Mouse (Mus musculus) megakaryocyte-erythroid progenitor cell, adult 5-6 weeks (primary cell): ENCODE results near the gene Gimap7. TPM values are rescaled to one million over a fixed set of nuclear protein-coding genes. Genes with fewer than 3 reads are reported as not detected.
"Not testable (repeated sequence)": the region's sequence is repeated elsewhere in the genome, so short reads cannot be mapped to it uniquely, and the experiment has no call there.

Experiments used
- ATAC-seq: replicated peaks from 2 replicates; pipeline ENCODE4 v1.8.0; 2016; ENCODE audit warnings: mild to moderate bottlenecking, inconsistent platforms; ENCODE audit not compliant: severe bottlenecking, poor library complexity, low FRiP score, low TSS enrichment
- total RNA-seq, 2 experiments: library from RNA; stranded (forward) in 1 of 2; stranded (reverse) in 1 of 2; fragments of 200-1000, 215-1000 nt in 1 of 2; fragments of >200 nt in 1 of 2; fragmentation: Nextera tagmentation in 1 of 2; gene quantifications; 2 replicates each; pipeline ENCODE4 v1.2.3; 2014 to 2017

Gimap7 gene
- 1.4 and 4.8 TPM in 2 replicates for total RNA-seq (2014; fragmentation: Nextera tagmentation)
- total RNA-seq (2017), result 2.1 and 4.6 TPM in 2 replicates

- ATAC-seq, result 0 out of 2 replicates have a peak, but pooled peaks have one; percentile 26
Observed at GRCm38 (mm10) chr6:48718455-48718854, at the start of gene Gimap7, which contains the start of gene Gm28053. TSS of gene Gimap7 (plus strand) at chr6:48718621. TSS of gene Gm28053 (plus strand) at chr6:48718607.

GRCm38 (mm10) chr6:48669446-48669969 lies 48.9 kb upstream of the Gimap7 start:
- no peak for ATAC-seq

GRCm38 (mm10) chr6:48674291-48675058 lies 43.9 kb upstream of the Gimap7 start:
- ATAC-seq, result 0 out of 2 replicates have a peak, but pooled peaks have one; percentile 12

- ATAC-seq, result no peak
Observed at GRCm38 (mm10) chr6:48675400-48675930, 43.0 kb upstream of the Gimap7 start.

GRCm38 (mm10) chr6:48675931-48676859 lies 42.2 kb upstream of the Gimap7 start, which contains the start of gene Gimap9:
TSS of gene Gimap9 (plus strand) at chr6:48676129.
- peak; percentile 89 for ATAC-seq

- ATAC-seq, result no peak
Observed at GRCm38 (mm10) chr6:48676860-48677415, 41.5 kb upstream of the Gimap7 start.

- ATAC-seq, result no peak
Observed at GRCm38 (mm10) chr6:48677492-48678345, 40.7 kb upstream of the Gimap7 start.

- ATAC-seq, result no peak
Observed at GRCm38 (mm10) chr6:48678391-48678790, 40.0 kb upstream of the Gimap7 start.

GRCm38 (mm10) chr6:48679701-48680100 lies 38.7 kb upstream of the Gimap7 start:
- ATAC-seq, result no peak

- no peak for ATAC-seq
Observed at GRCm38 (mm10) chr6:48680421-48680820, 38.0 kb upstream of the Gimap7 start.

- no peak for ATAC-seq
Observed at GRCm38 (mm10) chr6:48681472-48682090, 36.8 kb upstream of the Gimap7 start.

GRCm38 (mm10) chr6:48682271-48682670 lies 36.1 kb upstream of the Gimap7 start:
- no peak for ATAC-seq

GRCm38 (mm10) chr6:48683263-48683821 lies 35.1 kb upstream of the Gimap7 start:
- ATAC-seq, result not testable (repeated sequence)

GRCm38 (mm10) chr6:48684319-48684718 lies 34.1 kb upstream of the Gimap7 start, which contains the start of gene Gimap4:
TSS of gene Gimap4 (plus strand) at chr6:48684549.
- ATAC-seq, result no peak

GRCm38 (mm10) chr6:48684806-48685205 lies 33.6 kb upstream of the Gimap7 start:
- ATAC-seq, result no peak

- no peak for ATAC-seq
Observed at GRCm38 (mm10) chr6:48685251-48685650, 33.2 kb upstream of the Gimap7 start.
